Mouse (Mus musculus) forebrain, embryonic 13.5 days (tissue): ENCODE measurements around the gene Slc19a1. TPM values are rescaled to one million over a fixed set of nuclear protein-coding genes. Genes with fewer than 3 reads are reported as not detected.

Source experiments
- ATAC-seq: fragments of 200-750 bp; cut with Nextera tagmentation; 2 replicates; pipeline ENCODE4 v1.8.0; 2017
- H3K27ac ChIP-seq: fragments of 300-500 bp; sonication (generic); 2 replicates; pipeline ENCODE4 v1.5.1; 2015; ENCODE audit warnings: inconsistent platforms, mild to moderate bottlenecking, moderate library complexity
- H3K27me3 ChIP-seq: fragments of 300-500 bp; sonication (generic); 2 replicates; pipeline ENCODE4 v1.6.1; 2015; ENCODE audit warnings: mild to moderate bottlenecking, inconsistent platforms
- H3K36me3 ChIP-seq: fragments of 300-500 bp; sonication (generic); 2 replicates; pipeline ENCODE4 v1.6.1; 2015; ENCODE audit warnings: mild to moderate bottlenecking, inconsistent platforms; ENCODE audit not compliant: poor library complexity, severe bottlenecking
- H3K4me1 ChIP-seq: fragments of 300-500 bp; sonication (generic); 2 replicates; pipeline ENCODE4 v1.6.1; 2015; ENCODE audit warnings: inconsistent platforms
- H3K4me2 ChIP-seq: fragments of 300-500 bp; sonication (generic); 2 replicates; pipeline ENCODE4 v1.6.1; 2015; ENCODE audit warnings: inconsistent platforms, mild to moderate bottlenecking, moderate library complexity
- H3K4me3 ChIP-seq: fragments of 300-500 bp; sonication (generic); 2 replicates; pipeline ENCODE4 v1.5.1; 2015; ENCODE audit warnings: mild to moderate bottlenecking, inconsistent platforms
- H3K9ac ChIP-seq: fragments of 300-500 bp; sonication (generic); 2 replicates; pipeline ENCODE4 v1.6.1; 2015; ENCODE audit warnings: mild to moderate bottlenecking, inconsistent platforms
- H3K9me3 ChIP-seq: fragments of 300-500 bp; sonication (generic); replicated peaks from 2 replicates; pipeline ENCODE4 v1.6.1; 2016; ENCODE audit warnings: inconsistent platforms
- WGBS: fragments of 180-500 bp; shearing (Covaris S2); methylation state at CpG from one replicate; pipeline ENCODE4 v1.1.7; 2015; 5-methylcytosine and 5-hydroxymethylcytosine counted together
- polyA plus RNA-seq: library from polyadenylated mRNA; unstranded; fragments of >200 nt; fragmentation: Nextera tagmentation; extraction: Ambion mirVana; gene quantifications from 2 replicates; pipeline ENCODE4 v1.2.1, GENCODE M21; 2015

Gene Slc19a1
- polyA plus RNA-seq, 1 experiment from 2014 or later: 28.0 TPM

GRCm38 (mm10) chr10:77099777-77100176 lies 67.7 kb downstream of the Slc19a1 start:
- WGBS: 92% methylated on average over 4 of the region's 4 CpGs
- Histone ChIP-seq H3K4me1 (peaks cover 8% of the 10 kb centered on the region), H3K9ac (no peak overlapping the region), H3K27ac (no peak overlapping the region), H3K4me3 (no peak overlapping the region), H3K4me2 (no peak overlapping the region), H3K36me3 (peaks cover 6% of the 10 kb centered on the region; the same call in 1 of the 2 replicates), H3K9me3 (no peaks in the 10 kb centered on the region), H3K27me3 (no peaks in the 10 kb centered on the region)
- no peak for ATAC-seq

DNA sequence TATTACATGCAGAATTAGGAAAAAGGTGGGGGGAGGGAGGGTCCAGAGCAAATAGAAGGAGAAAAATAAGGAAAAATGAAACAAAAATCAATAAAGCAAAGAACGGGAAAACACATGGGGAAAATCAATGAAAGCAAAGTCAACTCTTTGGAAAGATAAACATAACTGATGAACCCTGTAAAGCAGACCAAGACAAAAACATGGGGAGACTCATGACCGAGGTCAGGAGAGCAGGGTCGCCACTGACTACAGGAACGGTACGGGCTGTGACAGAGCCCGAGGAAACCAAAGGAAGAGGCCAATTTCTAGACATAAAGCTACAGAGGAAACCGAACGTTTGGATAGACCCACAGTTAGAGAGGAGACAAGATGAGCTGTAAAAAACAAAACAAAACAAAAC lies 71.6 kb downstream of the Slc19a1 start:
- H3K9ac ChIP-seq: no peak overlapping the region
- no peak for ATAC-seq
- H3K4me2 ChIP-seq: no peak overlapping the region
- no peaks in the 10 kb centered on the region for H3K9me3 ChIP-seq
- H3K36me3 ChIP-seq: no peaks in the 10 kb centered on the region
- WGBS: 87% methylated on average over 8 of the region's 8 CpGs
- H3K27me3 ChIP-seq: no peaks in the 10 kb centered on the region
- no peak overlapping the region for H3K27ac ChIP-seq
- H3K4me1 ChIP-seq: no peaks in the 10 kb centered on the region
- no peak overlapping the region for H3K4me3 ChIP-seq

DNA sequence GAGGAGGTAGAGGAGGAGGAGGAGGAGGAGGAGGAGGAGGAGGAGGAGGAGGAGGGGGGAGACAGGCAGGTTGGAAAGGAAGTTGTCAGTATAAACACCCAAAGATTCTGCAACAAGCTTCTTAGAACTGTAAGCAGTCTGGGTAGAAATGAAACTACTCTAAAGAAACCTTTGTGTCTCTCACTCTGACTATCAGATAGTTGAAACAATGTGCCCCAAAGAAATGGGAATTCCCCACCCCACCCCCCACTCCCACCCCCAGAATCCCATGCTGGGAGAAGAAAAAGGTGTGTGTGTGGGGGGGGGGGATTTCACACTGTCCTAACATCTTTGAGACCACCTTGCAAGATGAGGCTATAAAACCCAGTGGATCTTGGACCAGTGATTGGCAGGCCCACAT lies 72.3 kb downstream of the Slc19a1 start:
- H3K4me3 ChIP-seq: no peak overlapping the region
- no peaks in the 10 kb centered on the region for H3K36me3 ChIP-seq
- H3K4me1 ChIP-seq: no peaks in the 10 kb centered on the region
- H3K9me3 ChIP-seq: no peaks in the 10 kb centered on the region
- H3K27ac ChIP-seq: no peak overlapping the region
- no peak for ATAC-seq
- no peak overlapping the region for H3K4me2 ChIP-seq
- no peaks in the 10 kb centered on the region for H3K27me3 ChIP-seq
- no peak overlapping the region for H3K9ac ChIP-seq

DNA sequence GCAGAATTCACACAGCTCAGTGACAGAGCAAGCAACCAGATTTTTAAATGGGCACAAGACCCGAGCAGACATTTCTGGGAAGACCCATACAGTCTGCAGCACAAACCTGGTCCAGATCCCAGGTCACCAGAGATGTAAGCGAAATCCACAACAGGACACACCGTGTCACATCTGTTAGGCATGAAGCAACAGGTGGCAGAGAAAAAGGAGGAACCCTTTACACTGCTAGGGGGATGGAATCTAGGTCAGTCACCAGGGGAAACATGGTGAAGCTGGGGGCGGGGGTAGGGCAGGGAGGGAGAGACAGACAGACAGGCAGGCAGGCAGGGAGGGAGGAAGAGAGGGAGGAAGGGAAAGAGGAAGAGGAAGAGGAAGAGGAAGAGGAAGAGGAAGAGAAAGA lies 76.1 kb downstream of the Slc19a1 start:
- Histone ChIP-seq H3K9me3 (no peaks in the 10 kb centered on the region), H3K4me1 (no peaks in the 10 kb centered on the region), H3K27ac (no peak overlapping the region), H3K4me3 (no peak overlapping the region), H3K27me3 (no peaks in the 10 kb centered on the region), H3K9ac (no peak overlapping the region), H3K36me3 (no peaks in the 10 kb centered on the region), H3K4me2 (no peak overlapping the region)
- 89% methylated on average over 3 of the region's 4 CpGs for WGBS
- ATAC-seq: no peak

- ATAC-seq: no peak
- Histone ChIP-seq H3K4me1 (no peaks in the 10 kb centered on the region), H3K9ac (no peak overlapping the region), H3K27me3 (no peaks in the 10 kb centered on the region), H3K9me3 (no peaks in the 10 kb centered on the region), H3K27ac (no peak overlapping the region), H3K4me2 (no peak overlapping the region), H3K36me3 (no peaks in the 10 kb centered on the region), H3K4me3 (no peak overlapping the region)
- WGBS: 95% methylated on average over 9 of the region's 9 CpGs
Measured at GRCm38 (mm10) chr10:77110010-77110409, 78.0 kb downstream of the Slc19a1 start.

Other genes starting within 250 kb of the Slc19a1 start
- 49.3 and 52.5 TPM in 2 replicates for gene Pcbp3, start 70.4 kb upstream of the Slc19a1 start, polyA plus RNA-seq
- gene Col18a1, start 134.3 kb downstream of the Slc19a1 start, polyA plus RNA-seq: 35.5 and 38.9 TPM in 2 replicates
- gene Pofut2, start 227.0 kb downstream of the Slc19a1 start, polyA plus RNA-seq: 46.6 and 52.8 TPM in 2 replicates